Mouse (Mus musculus): ENCODE results near the gene Fam166a. TPM values are rescaled to one million over a fixed set of nuclear protein-coding genes. Genes with fewer than 3 reads are reported as not detected.

Fam166a gene
- polyA plus RNA-seq (2017; shearing (Covaris generic)): under 1 TPM; 0.27 to 0.54 TPM

GRCm38 (mm10) chr2:25218445-25218844 is at the start of gene Fam166a:
TSS of gene Fam166a (plus strand) at chr2:25218745.

DNA sequence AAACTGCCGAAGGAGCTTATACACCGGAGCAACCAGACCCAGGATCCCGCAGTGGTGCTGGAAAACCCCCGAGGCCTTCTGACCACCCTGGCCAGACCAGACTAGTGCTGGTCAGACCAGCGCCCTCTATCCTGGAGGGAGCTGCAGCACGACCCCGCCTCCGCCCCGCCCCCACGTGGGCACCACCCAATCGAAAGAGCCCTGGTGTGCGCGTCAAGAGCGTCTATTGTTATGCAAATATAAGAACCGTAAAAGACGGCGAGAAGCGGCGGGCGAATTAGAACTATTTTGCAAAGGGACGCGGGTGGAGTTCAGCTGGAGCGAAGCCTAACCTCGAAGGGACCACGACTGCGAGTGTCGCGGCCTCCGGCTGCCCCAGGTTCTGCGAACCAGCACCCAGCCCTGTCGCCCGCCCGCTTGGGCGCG is 38.1 kb upstream of the Fam166a start, which contains the start of gene Nrarp:
Gene Nrarp, plus strand, starts transcription at position 281 of the 426 bp plus-strand sequence.

DNA sequence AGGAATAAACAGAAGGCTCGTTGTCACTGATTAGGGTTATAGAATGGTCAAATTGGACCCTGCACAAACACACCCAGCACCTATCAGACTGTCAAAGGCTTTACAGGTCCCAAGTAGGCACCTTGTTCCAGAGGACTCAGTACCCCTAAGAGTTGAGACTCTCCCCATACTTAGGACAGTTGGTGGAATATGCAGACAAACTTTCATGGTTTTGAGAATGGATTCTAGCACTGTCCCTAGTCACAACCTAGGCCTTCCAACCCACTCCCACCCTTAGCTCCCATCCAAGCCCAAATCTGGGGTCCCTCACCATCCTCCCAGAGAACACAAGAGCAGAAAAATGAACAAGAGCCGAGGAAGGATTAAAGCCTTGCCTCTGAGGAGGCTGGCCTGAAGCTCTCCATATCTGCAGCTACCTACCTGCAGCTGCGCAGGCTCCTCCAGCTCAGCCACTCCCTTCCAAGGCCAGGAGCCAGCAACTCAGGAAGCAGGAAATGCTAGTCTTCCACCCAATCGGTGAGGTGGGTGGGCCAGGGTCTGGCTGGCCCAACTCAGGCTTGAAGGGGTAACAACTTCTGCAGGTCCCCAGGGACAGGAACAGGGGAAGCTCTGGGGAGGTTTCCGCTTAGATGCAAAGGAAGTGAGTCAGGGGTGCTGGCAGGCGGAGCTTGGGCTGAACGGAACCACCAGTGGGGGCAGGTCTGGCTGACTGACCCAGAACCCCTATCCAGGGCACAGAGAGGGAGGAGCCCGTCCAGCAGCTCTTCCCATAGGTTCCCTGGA is 22.2 kb upstream of the Fam166a start, which contains the start of gene Tor4a:
Gene Tor4a, minus strand, starts transcription at position 715 of the 783 bp plus-strand sequence.

GRCm38 (mm10) chr2:25211121-25211670 is 7.3 kb upstream of the Fam166a start, which contains the start of gene Nelfb:
TSS of gene Nelfb (minus strand) at chr2:25211489.

GRCm38 (mm10) chr2:25214444-25214843 is 4.1 kb upstream of the Fam166a start, which contains the start of gene Stpg3:
TSS of gene Stpg3 (minus strand) at chr2:25214637.

GRCm38 (mm10) chr2:25224492-25224765 is 5.9 kb downstream of the Fam166a start, which contains the start of gene Tubb4b:
TSS of gene Tubb4b (minus strand) at chr2:25224702.

DNA sequence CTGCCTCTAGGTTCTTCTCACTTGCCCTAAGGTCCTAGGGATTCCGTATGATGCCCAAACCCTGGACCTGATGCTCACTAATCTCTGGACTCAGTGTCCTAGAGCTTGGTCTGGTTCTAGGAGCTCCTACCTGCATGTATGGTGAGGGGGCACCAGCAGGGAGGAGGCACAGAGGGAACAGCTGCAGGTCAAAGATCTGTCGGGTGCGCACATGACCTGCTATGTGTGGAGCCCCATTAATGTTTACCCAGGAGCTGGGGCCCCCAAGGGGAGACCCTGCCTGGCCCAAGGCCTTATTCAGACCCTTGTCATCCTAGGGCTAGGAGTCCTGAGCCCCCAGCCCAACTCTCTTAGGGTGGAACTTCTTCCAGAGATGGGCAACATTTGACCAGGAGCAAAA is 15.5 kb downstream of the Fam166a start, which contains the start of gene Slc34a3:
Gene Slc34a3, minus strand, starts transcription at position 315 of the 400 bp plus-strand sequence.

DNA sequence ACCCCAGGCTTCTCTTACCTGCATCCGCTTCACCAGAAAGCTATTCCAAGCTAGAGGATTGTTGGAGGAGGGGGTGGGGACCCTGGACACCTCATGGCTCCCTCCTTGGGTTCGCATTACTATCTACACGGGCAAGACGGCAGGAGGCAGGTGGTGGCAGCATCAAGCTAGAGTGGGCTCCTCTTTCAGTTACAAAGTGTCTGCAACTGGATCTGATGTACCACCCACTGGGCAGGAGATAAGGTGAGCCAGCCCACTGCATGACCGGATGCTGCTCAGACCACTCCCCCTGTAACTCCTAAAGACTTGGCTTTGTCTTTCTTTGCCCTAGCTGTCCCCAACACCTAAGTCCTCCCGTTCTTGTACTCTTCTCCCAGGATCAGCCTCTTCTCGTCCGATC is 18.1 kb downstream of the Fam166a start, which contains the start of gene Rnf224:
Gene Rnf224, minus strand, starts transcription at position 174 of the 400 bp plus-strand sequence.

GRCm38 (mm10) chr2:25242101-25242506 is 23.6 kb downstream of the Fam166a start, which contains the start of the genes Rnf208 and Cysrt1:
TSS of gene Rnf208 (plus strand) at chr2:25242255.
TSS of gene Cysrt1 (minus strand) at chr2:25242452.

GRCm38 (mm10) chr2:25246183-25247072 is 27.9 kb downstream of the Fam166a start, which contains the start of gene AL732309.1:
TSS of gene AL732309.1 (minus strand) at chr2:25246863.

GRCm38 (mm10) chr2:25255284-25255779 is 36.8 kb downstream of the Fam166a start, which contains the start of gene Tmem203:
TSS of gene Tmem203 (plus strand) at chr2:25255439.

GRCm38 (mm10) chr2:25262291-25262767 is 43.8 kb downstream of the Fam166a start, which contains the start of gene Tprn:
TSS of gene Tprn (plus strand) at chr2:25262618.

Other genes with a start within 250 kb of the Fam166a start
- gene Mrpl41, start 243.6 kb upstream of the Fam166a start, polyA plus RNA-seq (2017; shearing (Covaris generic)): 10 to 100 TPM; 82.9 to 86.7 TPM
- gene Pnpla7, start 242.7 kb upstream of the Fam166a start, polyA plus RNA-seq (2017; shearing (Covaris generic)): 10 to 100 TPM; 80.2 to 86.3 TPM
- gene Nsmf, start 164.4 kb upstream of the Fam166a start, polyA plus RNA-seq (2017; shearing (Covaris generic)): 10 to 100 TPM; 35.8 to 65.7 TPM
- 1 to 10 TPM; 1.1 to 2.4 TPM for gene Entpd8, start 138.4 kb upstream of the Fam166a start, polyA plus RNA-seq (2017; shearing (Covaris generic))
- 10 to 100 TPM in 1 of 2 experiments, 1 to 10 TPM in 1; 3.2 to 10.1 TPM for gene Noxa1, start 123.6 kb upstream of the Fam166a start, polyA plus RNA-seq (2017; shearing (Covaris generic))
- 1 to 10 TPM; 4.9 to 8.7 TPM for gene Nrarp, start 38.0 kb upstream of the Fam166a start, polyA plus RNA-seq (2017; shearing (Covaris generic))
- 100 to 1,000 TPM; 105 to 119 TPM for gene Tor4a, start 21.9 kb upstream of the Fam166a start, polyA plus RNA-seq (2017; shearing (Covaris generic))
- gene Nelfb, start 7.3 kb upstream of the Fam166a start, polyA plus RNA-seq (2017; shearing (Covaris generic)): 100 to 1,000 TPM; 141 to 186 TPM
- gene Stpg3, start 4.1 kb upstream of the Fam166a start, polyA plus RNA-seq (2017; shearing (Covaris generic)): 1 to 10 TPM in 1 of 2 experiments, under 1 TPM in 1; 0.29 to 1.4 TPM
- 100 to 1,000 TPM; 172 to 185 TPM for gene Tubb4b, start 6.0 kb downstream of the Fam166a start, polyA plus RNA-seq (2017; shearing (Covaris generic))
- gene Slc34a3, start 15.6 kb downstream of the Fam166a start, polyA plus RNA-seq (2017; shearing (Covaris generic)): not detected
- not detected for gene Rnf224, start 18.0 kb downstream of the Fam166a start, polyA plus RNA-seq (2017; shearing (Covaris generic))
- gene Rnf208, start 23.5 kb downstream of the Fam166a start, polyA plus RNA-seq (2017; shearing (Covaris generic)): 1 to 10 TPM; 1.2 to 2.0 TPM
- gene Cysrt1, start 23.7 kb downstream of the Fam166a start, polyA plus RNA-seq (2017; shearing (Covaris generic)): not detected
- gene AL732309.1, start 28.1 kb downstream of the Fam166a start, polyA plus RNA-seq (2017; shearing (Covaris generic)): 10 to 100 TPM in 1 of 2 experiments, 1 to 10 TPM in 1; 6.2 to 11.9 TPM
- gene Tmem203, start 36.7 kb downstream of the Fam166a start, polyA plus RNA-seq (2017; shearing (Covaris generic)): 10 to 100 TPM; 20.6 to 22.0 TPM
- 10 to 100 TPM; 17.1 to 22.4 TPM for gene Tprn, start 43.9 kb downstream of the Fam166a start, polyA plus RNA-seq (2017; shearing (Covaris generic))
- gene Ssna1, start 53.7 kb downstream of the Fam166a start, polyA plus RNA-seq (2017; shearing (Covaris generic)): 100 to 1,000 TPM; 117 to 137 TPM
- 100 to 1,000 TPM in 1 of 2 experiments, 10 to 100 TPM in 1; 94.3 to 117 TPM for gene Anapc2, start 53.7 kb downstream of the Fam166a start, polyA plus RNA-seq (2017; shearing (Covaris generic))
- not detected for gene Tmem210, start 69.4 kb downstream of the Fam166a start, polyA plus RNA-seq (2017; shearing (Covaris generic))
- gene Lrrc26, start 71.2 kb downstream of the Fam166a start, polyA plus RNA-seq (2017; shearing (Covaris generic)): 1 to 10 TPM in 1 of 2 experiments, not detected in 1; 4.0 TPM
- gene Grin1, start 100.4 kb downstream of the Fam166a start, polyA plus RNA-seq (2017; shearing (Covaris generic)): under 1 TPM; 0.41 to 0.78 TPM
- 10 to 100 TPM; 21.9 to 32.4 TPM for gene Man1b1, start 113.6 kb downstream of the Fam166a start, polyA plus RNA-seq (2017; shearing (Covaris generic))
- 10 to 100 TPM; 21.7 to 25.4 TPM for gene Dpp7, start 137.6 kb downstream of the Fam166a start, polyA plus RNA-seq (2017; shearing (Covaris generic))
- gene Uap1l1, start 146.9 kb downstream of the Fam166a start, polyA plus RNA-seq (2017; shearing (Covaris generic)): 10 to 100 TPM; 30.5 to 53.8 TPM
- under 1 TPM in 1 of 2 experiments, not detected in 1; 0.40 TPM for gene Sapcd2, start 153.6 kb downstream of the Fam166a start, polyA plus RNA-seq (2017; shearing (Covaris generic))
- gene Entpd2, start 177.1 kb downstream of the Fam166a start, polyA plus RNA-seq (2017; shearing (Covaris generic)): under 1 TPM in 1 of 2 experiments, not detected in 1; 0.40 TPM
- 1 to 10 TPM; 4.3 to 6.2 TPM for gene Npdc1, start 180.6 kb downstream of the Fam166a start, polyA plus RNA-seq (2017; shearing (Covaris generic))
- 10 to 100 TPM in 1 of 2 experiments, 1 to 10 TPM in 1; 8.5 to 21.4 TPM for gene Fut7, start 204.5 kb downstream of the Fam166a start, polyA plus RNA-seq (2017; shearing (Covaris generic))
- gene Abca2, start 210.0 kb downstream of the Fam166a start, polyA plus RNA-seq (2017; shearing (Covaris generic)): 10 to 100 TPM; 62.8 to 67.6 TPM
- 1 to 10 TPM; 3.4 to 4.3 TPM for gene Clic3, start 238.1 kb downstream of the Fam166a start, polyA plus RNA-seq (2017; shearing (Covaris generic))
- 100 to 1,000 TPM in 1 of 2 experiments, 10 to 100 TPM in 1; 95.5 to 104 TPM for gene Paxx, start 242.3 kb downstream of the Fam166a start, polyA plus RNA-seq (2017; shearing (Covaris generic))

Measured in inflammation-experienced regulatory T-cells (primary cell).